Mouse (Mus musculus): ENCODE measurements around the gene Chst11. TPM values are rescaled to one million over a fixed set of nuclear protein-coding genes. Genes with fewer than 3 reads are reported as not detected.

The Chst11 gene
- polyA plus RNA-seq, 1 experiment: 6.1 TPM

GRCm38 (mm10) chr10:83032559-83032958, 47.3 kb downstream of the Chst11 start:
- no peak for DNase-seq (ENCODE audit: low spot score)

GRCm38 (mm10) chr10:83036340-83037045, 51.2 kb downstream of the Chst11 start:
- no peak for DNase-seq (ENCODE audit: low spot score)

GRCm38 (mm10) chr10:83038166-83038565, 52.9 kb downstream of the Chst11 start:
- DNase-seq (ENCODE audit: low spot score): no peak

- no peak for DNase-seq (ENCODE audit: low spot score)
Observed at GRCm38 (mm10) chr10:83039414-83039813, 54.1 kb downstream of the Chst11 start.

- no peak for DNase-seq (ENCODE audit: low spot score)
Observed at GRCm38 (mm10) chr10:83041875-83042274, 56.6 kb downstream of the Chst11 start.

- no peak for DNase-seq (ENCODE audit: low spot score)
Observed at GRCm38 (mm10) chr10:83042613-83043477, 57.5 kb downstream of the Chst11 start.

- no peak for DNase-seq (ENCODE audit: low spot score)
Observed at GRCm38 (mm10) chr10:83043478-83044259, 58.4 kb downstream of the Chst11 start.

- DNase-seq (ENCODE audit: low spot score): no peak
Observed at GRCm38 (mm10) chr10:83049174-83049780, 64.0 kb downstream of the Chst11 start.

- no peak for DNase-seq (ENCODE audit: low spot score)
Observed at GRCm38 (mm10) chr10:83053886-83054550, 68.7 kb downstream of the Chst11 start.

- no peak for DNase-seq (ENCODE audit: low spot score)
Observed at GRCm38 (mm10) chr10:83056291-83056690, 71.0 kb downstream of the Chst11 start.

- no peak for DNase-seq (ENCODE audit: low spot score)
Observed at GRCm38 (mm10) chr10:83056866-83057265, 71.6 kb downstream of the Chst11 start.

GRCm38 (mm10) chr10:83060066-83060782, 74.9 kb downstream of the Chst11 start:
- no peak for DNase-seq (ENCODE audit: low spot score)

- no peak for DNase-seq (ENCODE audit: low spot score)
Observed at GRCm38 (mm10) chr10:83062315-83062714, 77.0 kb downstream of the Chst11 start.

GRCm38 (mm10) chr10:83064796-83065195, 79.5 kb downstream of the Chst11 start:
- DNase-seq (ENCODE audit: low spot score): no peak

- no peak for DNase-seq (ENCODE audit: low spot score)
Observed at GRCm38 (mm10) chr10:83066159-83066558, 80.9 kb downstream of the Chst11 start.

- no peak for DNase-seq (ENCODE audit: low spot score)
Observed at GRCm38 (mm10) chr10:83067305-83067704, 82.0 kb downstream of the Chst11 start.

- DNase-seq (ENCODE audit: low spot score): no peak
Observed at GRCm38 (mm10) chr10:83068466-83068865, 83.2 kb downstream of the Chst11 start.

- no peak for DNase-seq (ENCODE audit: low spot score)
Observed at GRCm38 (mm10) chr10:83069791-83070190, 84.5 kb downstream of the Chst11 start.

- no peak for DNase-seq (ENCODE audit: low spot score)
Observed at GRCm38 (mm10) chr10:83071785-83072580, 86.7 kb downstream of the Chst11 start.

GRCm38 (mm10) chr10:83073119-83073518, 87.8 kb downstream of the Chst11 start:
- DNase-seq (ENCODE audit: low spot score): no peak
